29 mouse cellular contexts compared by ENCODE assay signal in genomic region chr1:155627746-155628145, GRCm38 (mm10).
DNase-seq lines count a peak whose midpoint lies in the region; ATAC-seq and TF ChIP-seq lines count a peak whose summit lies in the region.
"Had no signal": no experiment of that assay in that cellular context is flagged by ENCODE, and none has a peak within 500 bp of the region (broad histone marks: within the 10 kb centered on the region; RNA-seq: fewer than 3 reads in every experiment).

No protein-coding gene starts in this region.

- H3K9me3 ChIP-seq in heart, embryonic 12.5 days (replicated peaks) = no peaks in the 10 kb centered on the region
- H3K9me3 ChIP-seq in liver, embryonic 12.5 days (replicated peaks) = no peaks in the 10 kb centered on the region
- no peaks in the 10 kb centered on the region for H3K9me3 ChIP-seq in intestine, postnatal 0 days (ENCODE audit: control insufficient read depth)
- H3K9me3 ChIP-seq: embryonic facial prominence, embryonic 13.5 days; embryonic facial prominence, embryonic 15.5 days; forebrain, embryonic 10.5 days; forebrain, embryonic 12.5 days; G1E had no signal

- H3K4me1 ChIP-seq in heart, embryonic 12.5 days (replicated peaks) = peaks cover 10% of the 10 kb centered on the region
- peaks cover 8% of the 10 kb centered on the region for H3K4me1 ChIP-seq in liver, adult 2 months (ENCODE audit: control insufficient read depth, insufficient read depth, low read length)
- no peaks in the 10 kb centered on the region for H3K4me1 ChIP-seq in liver, embryonic 12.5 days
- H3K4me1 ChIP-seq in intestine, postnatal 0 days (replicated peaks; ENCODE audit: control insufficient read depth, insufficient read depth, low read length) = no peaks in the 10 kb centered on the region
- H3K4me1 ChIP-seq: embryonic facial prominence, embryonic 13.5 days; embryonic facial prominence, embryonic 15.5 days; forebrain, embryonic 10.5 days; forebrain, embryonic 12.5 days had no signal

- no peak overlapping the region for H3K4me2 ChIP-seq in heart, embryonic 12.5 days
- H3K4me2 ChIP-seq in liver, embryonic 12.5 days = no peak overlapping the region
- H3K4me2 ChIP-seq in intestine, postnatal 0 days (replicated peaks; ENCODE audit: low read depth) = no peak overlapping the region
- H3K4me2 ChIP-seq: embryonic facial prominence, embryonic 13.5 days; embryonic facial prominence, embryonic 15.5 days; forebrain, embryonic 12.5 days had no signal

- no peak for TF ChIP-seq POLR2A in liver, adult 2 months (IDR thresholded peaks at IDR 0.05; ENCODE audit: extremely low read depth, insufficient read depth, low read length)

- no peak for TF ChIP-seq CTCF in liver, adult 2 months (IDR thresholded peaks at IDR 0.05; ENCODE audit: low read depth, low read length)
- no peak for TF ChIP-seq CTCF in intestine, postnatal 0 days (IDR thresholded peaks at IDR 0.05; ENCODE audit: low read depth)

- peaks cover 7% of the 10 kb centered on the region for H3K36me3 ChIP-seq in heart, embryonic 12.5 days
- H3K36me3 ChIP-seq in liver, adult 2 months (ENCODE audit: control insufficient read depth, insufficient read depth, low read length) = peaks cover 2% of the 10 kb centered on the region; the same call in 1 of the 2 replicates
- H3K36me3 ChIP-seq in liver, embryonic 12.5 days = peaks cover 22% of the 10 kb centered on the region
- no peaks in the 10 kb centered on the region for H3K36me3 ChIP-seq in intestine, postnatal 0 days (ENCODE audit: control insufficient read depth, insufficient read depth)

- no peaks in the 10 kb centered on the region for H3K27me3 ChIP-seq in heart, embryonic 12.5 days (replicated peaks)
- H3K27me3 ChIP-seq in liver, adult 2 months (ENCODE audit: control insufficient read depth, insufficient read depth, low read length) = no peaks in the 10 kb centered on the region
- no peaks in the 10 kb centered on the region for H3K27me3 ChIP-seq in liver, embryonic 12.5 days (replicated peaks)
- H3K27me3 ChIP-seq in intestine, postnatal 0 days (replicated peaks; ENCODE audit: control insufficient read depth, insufficient read depth, low read length) = no peaks in the 10 kb centered on the region
- H3K27me3 ChIP-seq: CH12.LX; embryonic facial prominence, embryonic 13.5 days; embryonic facial prominence, embryonic 15.5 days; forebrain, embryonic 12.5 days; Patski had no signal

- no peak for ATAC-seq in heart, embryonic 12.5 days (ENCODE audit: insufficient number of reproducible peaks, low FRiP score)
- ATAC-seq in liver, embryonic 12.5 days = no peak
- peak; percentile 41; the same call in 1 of the 2 replicates for ATAC-seq in intestine, postnatal 0 days
- ATAC-seq: activated CD4-positive, CD25-positive, alpha-beta regulatory T cell, adult 4 months; CD4-positive, CD25-positive, alpha-beta regulatory T cell, adult 4 months; forebrain, embryonic 14.5 days; forebrain, embryonic 16.5 days; Patski had no signal

- WGBS in heart, embryonic 12.5 days = 62% methylated on average over 2 of the region's 2 CpGs
- 28% methylated on average over 2 of the region's 2 CpGs for WGBS in liver, adult 2 months
- 79% methylated on average over 2 of the region's 2 CpGs for WGBS in liver, embryonic 12.5 days (ENCODE audit: insufficient replicate concordance)
- WGBS in intestine, postnatal 0 days = 62% methylated on average over 2 of the region's 2 CpGs

- intact Hi-C loops in heart, postnatal 36 days (cut with DNase I) = no loop called here

- H3K79me2 ChIP-seq in liver, adult 2 months (ENCODE audit: control insufficient read depth, insufficient read depth, low read length) = no peaks in the 10 kb centered on the region

- H3K9ac ChIP-seq in heart, embryonic 12.5 days = no peak overlapping the region
- no peak overlapping the region for H3K9ac ChIP-seq in liver, adult 2 months (ENCODE audit: low read depth, low read length)
- H3K9ac ChIP-seq in liver, embryonic 12.5 days = no peak overlapping the region
- H3K9ac ChIP-seq in intestine, postnatal 0 days (ENCODE audit: low read depth, low read length) = no peak overlapping the region
- H3K9ac ChIP-seq: embryonic facial prominence, embryonic 13.5 days; embryonic facial prominence, embryonic 15.5 days; forebrain, embryonic 12.5 days had no signal

- DNase-seq in heart, postnatal 36 days = no peak
- peak; percentile 74 for DNase-seq in liver, adult 2 months (ENCODE audit: extremely low read depth, low read depth, low spot score)
- DNase-seq in testis, postnatal 14 days (ENCODE audit: low spot score) = no peak
- DNase-seq: adrenal gland, adult 8-10 months; adrenal gland, postnatal 14 days; adrenal gland, postnatal 36 days; B cell, adult 2 months; cerebellum, adult 11 months; cerebellum, adult 18-20 months; cerebellum, adult 8-10 months; cerebellum, adult 9-11 months; cerebellum, postnatal 14 days; cerebellum, postnatal 36 days; embryo, embryonic 11 days had no signal

- H3K27ac ChIP-seq in heart, embryonic 12.5 days (ENCODE audit: poor library complexity, severe bottlenecking) = 0 out of 2 replicates have a peak overlapping the region, but pooled peaks have one; percentile 25
- no peak overlapping the region for H3K27ac ChIP-seq in liver, adult 2 months (replicated peaks; ENCODE audit: insufficient read depth, low read depth, low read length)
- no peak overlapping the region for H3K27ac ChIP-seq in liver, embryonic 12.5 days
- peak overlapping the region; percentile 57; the same call in 1 of the 2 replicates for H3K27ac ChIP-seq in intestine, postnatal 0 days (ENCODE audit: low read depth, low read length)
- H3K27ac ChIP-seq: embryonic facial prominence, embryonic 13.5 days; embryonic facial prominence, embryonic 15.5 days; forebrain, embryonic 10.5 days; forebrain, embryonic 12.5 days had no signal

- no peak overlapping the region for H3K4me3 ChIP-seq in heart, embryonic 12.5 days
- H3K4me3 ChIP-seq in liver, adult 2 months (ENCODE audit: insufficient read depth, low read depth, low read length) = no peak overlapping the region
- no peak overlapping the region for H3K4me3 ChIP-seq in liver, embryonic 12.5 days
- H3K4me3 ChIP-seq in intestine, postnatal 0 days (ENCODE audit: low read depth, low read length) = no peak overlapping the region
- H3K4me3 ChIP-seq: embryonic facial prominence, embryonic 13.5 days; embryonic facial prominence, embryonic 15.5 days; erythroblast, embryonic 14.5 days; forebrain, embryonic 10.5 days; forebrain, embryonic 12.5 days had no signal

Comparison
In these comparisons a context has a peak if more than half of its experiments do, and no peak if none do; other contexts are left out.
1. H3K27ac ChIP-seq: peak in heart, embryonic 12.5 days (single experiment) and intestine, postnatal 0 days (single experiment); none in liver, adult 2 months (single experiment) and liver, embryonic 12.5 days (single experiment).